Mouse (Mus musculus) cerebellum, adult 11 months (tissue): Measurements from ENCODE around the gene Ngdn.
A peak's percentile ranks its signal among the peaks of the same experiment; 100 is the strongest.

ENCODE experiments used
- DNase-seq: peaks from one replicate; pipeline ENCODE4 v3.0.0; 2022

Ngdn gene

DNA sequence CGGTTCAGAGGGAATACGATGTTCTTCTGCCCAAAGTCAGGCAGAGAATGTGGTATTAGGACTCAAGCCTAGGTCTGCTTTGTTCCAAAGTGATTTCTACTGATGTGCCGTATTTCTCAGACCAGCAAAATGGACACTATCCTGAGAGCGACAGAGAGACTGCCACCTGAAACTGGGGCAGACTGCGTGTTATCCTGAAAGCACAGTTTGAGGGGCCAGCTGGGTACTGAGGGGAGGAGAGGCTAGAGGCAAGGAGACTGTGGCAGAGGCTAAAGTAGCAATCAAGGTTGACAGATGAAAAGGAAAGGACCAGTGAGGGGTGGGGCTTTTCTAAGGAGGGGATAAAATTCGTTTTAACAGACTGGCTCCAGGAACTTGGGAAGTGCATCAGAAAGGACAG, 14.4 kb upstream of the Ngdn start:
- no peak for DNase-seq

DNA sequence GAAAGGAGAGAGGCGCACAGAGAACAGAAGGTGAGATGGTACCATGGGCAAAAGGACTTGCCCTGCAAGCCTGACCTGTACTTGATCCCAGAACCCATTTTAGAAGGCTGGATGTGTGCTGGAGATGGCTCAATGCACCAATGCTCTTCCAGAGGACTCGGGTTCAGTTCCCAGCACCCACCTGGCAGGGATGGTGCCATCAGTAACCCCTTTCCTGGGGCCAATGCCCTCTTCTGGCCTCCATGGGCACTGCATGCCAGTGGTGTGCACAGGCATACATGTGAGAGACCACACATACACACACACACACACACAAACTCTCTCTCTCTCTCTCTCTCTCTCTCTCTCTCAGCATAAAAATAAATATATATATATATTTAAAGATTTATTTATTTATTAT, 13.8 kb upstream of the Ngdn start:
- no peak for DNase-seq

DNA sequence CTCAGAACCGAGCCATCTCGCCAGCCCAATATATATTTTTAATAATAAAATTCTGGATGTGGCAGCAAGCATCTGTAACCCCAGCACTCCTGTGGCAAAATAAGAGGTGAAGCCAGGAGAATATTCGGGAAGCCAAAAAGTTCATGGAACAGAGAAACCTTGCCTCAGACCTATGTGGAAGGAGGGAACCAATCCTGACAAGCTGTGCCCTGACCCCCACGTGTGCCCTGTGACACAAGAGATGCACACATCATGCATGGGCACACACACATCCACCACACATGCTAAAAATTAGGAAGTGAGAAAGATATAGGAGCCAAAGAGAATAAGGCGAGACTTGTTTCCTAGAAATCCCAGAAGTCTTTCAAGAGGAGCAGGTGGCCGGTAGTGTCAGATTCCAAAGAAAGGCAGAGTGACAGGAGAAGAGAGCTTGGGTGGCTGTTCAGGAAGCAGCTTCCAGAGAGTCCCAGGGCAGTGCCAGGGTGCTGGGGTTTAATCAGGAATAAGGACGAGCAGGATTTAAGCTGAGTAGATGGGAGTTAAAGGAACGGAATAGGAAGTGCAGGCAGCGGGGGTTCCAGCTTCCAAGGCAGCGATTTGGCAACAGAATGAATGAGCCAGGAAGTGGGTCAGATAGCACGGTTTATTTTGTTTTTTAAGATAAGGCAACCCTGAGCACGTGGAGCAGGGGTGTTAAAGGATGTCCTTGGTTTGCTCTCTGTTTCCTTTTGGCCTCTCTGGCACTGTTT, 13.1 kb upstream of the Ngdn start:
- DNase-seq = no peak

DNA sequence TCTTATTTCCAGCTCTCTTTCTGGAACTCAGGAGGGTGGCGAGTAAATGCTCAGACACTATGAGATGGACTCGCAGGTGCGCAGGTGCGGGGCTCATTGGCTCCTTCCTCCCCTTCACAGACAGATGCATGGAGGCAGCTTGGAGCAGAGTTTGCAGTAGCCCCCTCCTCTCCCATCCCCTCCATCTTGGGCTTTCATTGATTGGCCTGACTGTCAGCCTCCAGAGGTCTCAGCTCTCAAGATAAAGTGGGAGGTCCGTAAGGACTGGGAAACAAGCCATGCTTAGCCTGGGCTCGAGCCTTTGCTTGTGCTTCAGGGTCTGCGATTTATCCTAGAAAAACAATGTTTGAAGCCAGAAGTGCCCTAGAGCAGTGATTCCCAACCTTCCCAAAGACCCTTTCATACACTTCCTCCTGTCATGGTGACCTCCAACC, 12.6 kb upstream of the Ngdn start:
- DNase-seq = no peak

DNA sequence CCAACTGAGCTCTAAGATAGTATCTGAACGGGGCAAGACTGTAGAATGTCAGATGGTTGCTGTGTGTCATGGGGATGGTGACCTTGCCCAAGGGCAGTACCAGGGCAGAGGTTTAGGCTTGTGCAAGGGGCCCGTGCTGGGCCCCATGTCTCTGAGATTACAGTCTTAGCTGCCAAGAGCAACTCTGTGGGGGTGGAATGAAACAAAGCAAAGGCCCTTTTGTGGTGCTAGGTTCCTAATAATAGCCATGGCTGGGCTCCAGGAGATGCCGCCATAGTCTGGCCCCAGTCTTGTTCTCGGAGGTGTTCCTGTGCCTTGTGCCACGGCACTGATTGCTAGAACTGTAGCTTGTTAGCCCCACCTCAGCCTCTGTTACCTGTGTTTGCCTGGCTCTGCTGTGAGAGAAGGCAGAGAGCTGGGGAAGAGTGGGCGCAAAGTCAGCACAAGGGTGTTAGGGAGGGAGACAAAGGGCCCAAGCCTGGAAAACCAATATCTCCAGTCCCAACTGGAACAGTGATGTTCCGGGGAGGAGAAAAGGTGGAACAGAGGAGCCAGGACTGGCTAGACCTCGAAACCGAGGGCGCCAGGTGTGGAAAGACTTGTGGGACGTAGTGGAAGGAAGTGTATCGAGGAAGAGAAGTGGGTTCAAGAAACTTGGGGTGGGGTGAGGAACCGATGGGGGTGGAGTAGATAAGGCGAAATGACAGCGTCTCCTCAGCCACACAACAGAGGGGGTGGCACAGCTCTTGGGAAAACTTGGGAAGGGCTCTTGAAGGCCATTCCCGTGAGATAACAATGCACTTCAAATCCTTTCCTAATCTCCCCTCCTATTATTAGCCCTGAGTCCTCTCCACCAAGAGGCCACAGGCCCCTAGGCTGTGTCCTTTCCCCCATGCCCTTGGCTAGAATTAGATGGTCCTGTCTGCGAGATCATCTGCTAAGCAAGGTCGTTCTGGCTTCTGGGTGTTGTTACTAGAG, 11.1 kb upstream of the Ngdn start:
- no peak for DNase-seq

DNA sequence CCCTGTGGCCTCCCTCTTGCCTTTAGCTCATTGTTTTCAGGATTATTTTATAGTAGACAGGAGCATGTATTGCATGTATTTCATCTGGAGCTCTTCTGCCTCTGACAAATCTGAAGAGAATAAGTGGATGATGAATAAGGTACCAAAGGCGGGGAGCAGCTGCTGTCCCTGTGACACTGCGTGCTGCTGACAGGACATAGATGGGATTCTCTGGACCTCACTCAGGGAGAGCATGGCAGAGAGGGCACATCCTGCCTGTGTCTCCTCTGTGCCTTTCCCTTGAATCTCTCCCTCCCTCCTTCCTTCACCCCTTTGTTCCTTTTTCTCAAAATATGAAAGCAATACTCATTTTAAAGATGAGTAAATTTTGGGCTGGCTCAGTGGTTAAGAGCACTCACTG, 9.7 kb upstream of the Ngdn start:
- no peak for DNase-seq

GRCm38 (mm10) chr14:55005967-55006366, 9.3 kb upstream of the Ngdn start:
- no peak for DNase-seq

DNA sequence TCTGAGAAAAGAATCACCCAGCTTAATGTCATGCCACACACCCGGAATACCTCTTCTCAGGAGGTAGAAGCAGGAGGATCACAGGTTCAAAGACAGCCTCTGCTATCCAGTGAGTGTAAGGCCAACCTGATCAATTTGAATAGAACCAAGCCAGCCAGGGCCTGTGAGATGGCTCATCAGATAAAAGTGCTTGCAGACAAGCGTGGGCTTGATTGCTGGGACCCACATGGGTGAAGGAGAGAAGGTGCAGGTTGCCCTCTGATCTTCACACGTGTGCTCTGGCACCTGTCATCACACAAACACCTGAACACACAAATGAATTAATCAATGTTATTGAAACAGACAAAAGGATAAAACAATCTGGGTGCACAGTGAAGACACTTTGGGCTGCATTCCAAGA, 8.7 kb upstream of the Ngdn start:
- DNase-seq = no peak

DNA sequence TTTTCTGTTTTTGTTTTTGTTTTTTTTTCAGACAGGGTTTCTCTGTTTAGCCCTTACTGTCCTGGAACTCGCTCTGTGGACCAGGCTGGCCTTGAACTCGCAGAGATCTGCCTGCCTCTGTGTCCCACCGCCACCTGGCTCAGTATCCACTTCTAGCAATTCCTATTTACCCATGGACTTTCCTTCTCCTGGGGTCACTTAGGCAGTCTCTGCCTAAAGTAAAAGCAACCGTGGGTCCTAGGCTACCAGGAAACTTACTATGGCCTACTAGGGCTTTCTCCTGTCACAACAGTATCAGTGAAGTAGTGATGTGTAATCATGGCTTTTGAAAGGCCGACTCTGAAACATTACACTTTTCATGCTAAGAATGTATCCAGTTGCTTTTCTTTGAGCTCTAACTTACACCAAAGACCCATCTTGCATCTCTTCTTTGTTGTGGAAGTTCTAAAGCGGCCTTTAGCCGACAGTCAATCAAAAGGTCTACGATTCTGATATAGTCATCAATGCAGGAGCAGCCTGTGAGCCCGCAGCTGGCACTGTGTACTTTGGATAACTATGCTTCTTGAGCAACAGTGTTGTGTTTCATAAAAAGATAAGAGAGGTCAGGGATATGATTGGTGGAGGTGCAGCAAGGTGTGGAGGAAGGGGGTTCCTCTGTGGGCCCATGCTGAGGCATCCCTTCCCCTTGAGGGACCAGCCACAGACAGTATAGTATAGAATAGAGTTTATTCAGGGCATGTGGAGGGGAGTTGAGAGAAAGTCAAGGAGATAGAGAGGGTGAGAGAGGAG, 7.9 kb upstream of the Ngdn start:
- DNase-seq = no peak

DNA sequence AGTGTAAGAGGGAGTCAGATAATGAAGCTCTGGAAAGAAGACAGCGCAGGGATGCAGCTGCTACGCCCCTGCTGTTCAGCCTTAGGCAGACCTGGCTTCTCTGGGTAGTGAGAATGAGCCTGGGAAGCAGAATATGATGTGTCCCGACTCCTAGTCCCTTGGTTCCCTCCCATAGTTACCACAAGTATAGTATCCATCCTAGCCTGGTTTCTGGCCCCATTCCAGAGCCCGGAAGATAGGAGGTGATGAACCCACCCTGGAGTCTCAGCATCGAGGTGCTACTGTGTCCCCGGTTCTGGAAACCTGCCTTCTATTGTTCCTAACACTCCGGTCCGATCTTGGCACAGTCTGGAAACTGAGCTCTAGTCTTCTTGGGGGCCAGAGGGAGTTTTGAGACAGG, 6.8 kb upstream of the Ngdn start:
- no peak for DNase-seq

- no peak for DNase-seq
Measured at GRCm38 (mm10) chr14:55011116-55011515, 4.1 kb upstream of the Ngdn start.

GRCm38 (mm10) chr14:55014591-55014990, 663 bp upstream of the Ngdn start:
- DNase-seq = no peak

DNA sequence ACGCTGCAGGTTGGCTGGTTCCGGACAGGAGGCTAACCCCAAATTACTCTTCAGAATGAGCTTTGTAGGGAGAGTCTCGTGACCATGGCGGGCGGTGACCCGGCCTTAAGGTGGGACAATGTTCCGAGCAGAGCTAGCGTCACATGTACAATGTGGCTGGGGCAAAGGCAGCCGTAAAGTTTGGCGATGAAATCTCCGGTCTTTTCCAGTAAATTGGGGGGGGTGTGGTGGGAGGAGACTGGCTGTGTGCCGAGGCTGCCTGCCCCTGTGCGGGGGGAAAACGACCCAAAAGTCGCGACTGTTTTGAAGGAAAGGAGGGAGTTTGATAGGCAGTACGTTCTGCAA, 485 bp downstream of the Ngdn start:
- no peak for DNase-seq

- no peak for DNase-seq
Measured at GRCm38 (mm10) chr14:55016876-55017275, 1.6 kb downstream of the Ngdn start.

DNA sequence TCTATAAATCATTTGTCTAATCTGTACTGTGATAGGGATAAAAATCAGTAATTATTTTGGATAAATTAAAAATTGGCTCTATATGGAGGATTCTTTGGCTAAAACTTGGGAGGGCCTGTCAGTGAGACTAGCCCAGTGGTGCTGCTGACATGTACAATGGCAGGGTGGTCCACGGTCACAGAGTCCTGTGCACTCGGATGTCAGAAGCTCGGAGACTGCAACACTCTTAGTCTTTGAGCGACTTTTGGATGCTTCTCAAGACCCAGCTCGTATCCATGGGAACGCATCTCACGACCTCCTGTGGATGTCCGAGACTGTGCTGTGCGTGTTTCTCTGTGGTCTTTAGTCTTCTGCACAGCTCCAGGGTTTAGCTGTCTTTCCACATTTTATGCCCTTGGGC, 5.1 kb downstream of the Ngdn start:
- DNase-seq = no peak

DNA sequence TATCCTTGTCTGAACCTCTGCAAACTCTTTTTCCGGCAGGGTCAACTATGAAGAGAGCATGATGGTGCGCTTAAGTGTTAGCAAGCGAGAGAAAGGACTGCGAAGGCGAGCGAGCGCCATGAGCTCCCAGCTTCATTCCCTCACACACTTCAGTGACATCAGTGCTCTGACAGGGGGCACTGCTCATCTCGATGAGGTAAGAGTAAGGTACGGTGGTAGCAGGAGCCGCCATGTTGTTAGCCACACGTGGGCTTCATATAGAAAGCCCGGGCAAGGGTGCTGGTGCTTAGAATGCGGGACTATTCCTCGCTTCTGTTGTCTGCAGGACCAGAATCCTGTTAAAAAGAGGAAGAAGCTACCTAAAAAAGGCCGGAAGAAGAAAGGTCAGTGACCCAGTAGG, 7.8 kb downstream of the Ngdn start:
- DNase-seq = no peak

GRCm38 (mm10) chr14:55024236-55024635, 9.0 kb downstream of the Ngdn start:
- DNase-seq = peak; percentile 72

GRCm38 (mm10) chr14:55025527-55025926, 10.3 kb downstream of the Ngdn start:
- DNase-seq = no peak

DNA sequence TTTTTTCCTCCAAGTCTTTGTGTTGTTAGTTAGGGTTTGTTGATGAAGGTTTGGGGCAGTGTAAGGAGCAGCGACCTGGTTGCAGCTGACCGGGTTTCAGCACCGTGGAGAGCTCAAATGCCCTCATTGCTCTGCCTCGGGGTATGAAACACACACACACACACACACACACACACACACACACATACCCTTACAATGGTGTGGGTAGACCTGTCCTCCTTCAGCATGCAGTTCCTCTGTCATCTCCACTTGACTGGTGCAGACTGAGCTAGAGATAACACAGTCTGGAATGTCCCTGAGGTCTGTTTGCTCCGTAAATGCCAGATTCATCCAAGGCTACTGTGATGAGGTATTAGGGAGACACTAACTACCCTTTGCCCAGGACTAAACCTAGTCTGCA, 12.0 kb downstream of the Ngdn start:
- no peak for DNase-seq

GRCm38 (mm10) chr14:55027653-55028052, 12.4 kb downstream of the Ngdn start:
- peak; percentile 48 for DNase-seq

DNA sequence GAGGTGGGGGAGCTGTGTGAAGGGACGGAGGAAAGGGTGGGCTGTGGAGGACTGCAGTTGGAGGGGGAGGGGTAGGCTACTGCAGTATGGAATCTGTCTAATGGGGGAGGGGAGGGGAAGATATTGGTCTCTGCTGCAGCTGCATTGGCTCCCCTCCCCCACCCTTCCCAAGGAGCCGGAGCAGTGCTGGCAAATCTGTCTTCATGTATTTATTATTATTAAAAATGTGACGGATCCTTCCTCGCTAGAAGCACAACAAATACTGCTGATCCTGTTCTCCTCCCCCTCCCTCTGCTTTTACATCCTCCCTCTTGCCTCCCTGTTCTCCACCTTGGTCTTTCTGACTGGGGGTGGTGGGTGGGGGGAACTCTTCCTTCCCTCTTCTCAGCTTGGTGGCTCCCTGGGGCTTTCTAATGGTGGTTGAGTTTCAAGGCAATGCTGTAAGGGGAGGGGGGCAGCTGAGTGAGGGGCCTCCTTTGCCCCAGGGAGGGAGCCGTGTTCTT, 13.1 kb downstream of the Ngdn start:
- no peak for DNase-seq

DNA sequence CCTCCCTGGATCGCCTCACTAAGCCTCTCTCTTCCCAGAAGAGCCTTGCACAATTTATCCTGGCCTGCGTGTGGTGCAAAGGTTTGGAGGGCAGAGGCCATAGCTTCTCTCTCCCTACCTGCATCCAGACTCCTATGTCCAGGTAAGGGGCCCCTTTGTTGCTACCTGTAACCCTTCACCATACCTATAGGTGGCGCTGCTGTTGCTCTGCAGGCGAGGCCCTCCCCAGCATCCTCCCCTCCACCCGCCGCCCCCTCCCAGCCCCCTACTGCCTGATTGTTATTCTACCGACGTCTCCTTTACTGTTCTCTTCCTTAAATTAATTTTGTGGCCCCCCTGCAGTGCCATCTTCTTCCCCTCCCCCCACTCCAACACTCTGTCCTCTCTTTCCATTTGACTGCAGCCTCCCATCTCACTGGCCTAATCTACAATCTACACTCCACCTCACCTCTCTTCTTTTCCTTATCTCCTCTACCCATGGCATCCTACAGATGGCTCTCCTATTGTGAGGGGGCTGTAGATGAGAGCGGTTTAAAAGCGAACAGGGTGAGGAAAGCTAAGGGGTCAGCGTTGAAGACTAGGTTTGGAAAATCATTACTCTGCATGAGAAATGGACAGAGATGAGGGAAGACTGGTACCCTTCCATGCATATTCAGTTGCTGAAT, 13.9 kb downstream of the Ngdn start:
- DNase-seq = peak; percentile 54
